Mouse (Mus musculus) neutrophil, adult 5-6 weeks (primary cell): Measurements from ENCODE around the gene Syn3. TPM values are rescaled to one million over a fixed set of nuclear protein-coding genes. Genes with fewer than 3 reads are reported as not detected.
"Not testable (repeated sequence)": the region's sequence is repeated elsewhere in the genome, so short reads cannot be mapped to it uniquely, and the experiment has no call there.

Experiments used
- ATAC-seq: fragments of 151-379, 151-347 bp; 2 replicates; pipeline ENCODE4 v1.8.0; 2017; ENCODE audit warnings: mild to moderate bottlenecking, moderate TSS enrichment; ENCODE audit not compliant: insufficient number of reproducible peaks, poor library complexity, low FRiP score, severe bottlenecking; ENCODE audit errors: extremely low read depth
- total RNA-seq: library from RNA; stranded (forward); fragments of 200-1000 nt; gene quantifications from 2 replicates; pipeline ENCODE4 v1.2.3, GENCODE M21; 2017

The Syn3 gene
- total RNA-seq: 0.86 TPM in 1 of 2 replicates, not detected in the other

- no peak for ATAC-seq
These were observed at the start of gene Syn3 for GRCm38 (mm10) chr10:86498673-86499391. Syn3 (minus strand) TSS chr10:86498896.

- ATAC-seq: not testable (repeated sequence)
These were observed 27.7 kb upstream of the Syn3 start for GRCm38 (mm10) chr10:86526357-86526874.

- ATAC-seq: no peak
These were observed 15.1 kb upstream of the Syn3 start for GRCm38 (mm10) chr10:86513801-86514200.

GRCm38 (mm10) chr10:86510941-86511340 lies 12.2 kb upstream of the Syn3 start:
- no peak for ATAC-seq

GRCm38 (mm10) chr10:86502063-86502462 lies 3.4 kb upstream of the Syn3 start:
- no peak for ATAC-seq

- ATAC-seq: no peak
These were observed 534 bp downstream of the Syn3 start for GRCm38 (mm10) chr10:86498051-86498672.

GRCm38 (mm10) chr10:86495851-86496250 lies 2.8 kb downstream of the Syn3 start:
- no peak for ATAC-seq

- ATAC-seq: no peak
These were observed 5.6 kb downstream of the Syn3 start for GRCm38 (mm10) chr10:86493140-86493539.

- ATAC-seq: no peak
These were observed 6.4 kb downstream of the Syn3 start for GRCm38 (mm10) chr10:86492089-86492907.

- ATAC-seq: no peak
These were observed 7.2 kb downstream of the Syn3 start for GRCm38 (mm10) chr10:86491316-86492088.

- no peak for ATAC-seq
These were observed 10.2 kb downstream of the Syn3 start for GRCm38 (mm10) chr10:86488544-86488943.

GRCm38 (mm10) chr10:86485971-86486370 lies 12.7 kb downstream of the Syn3 start:
- no peak for ATAC-seq

GRCm38 (mm10) chr10:86483968-86484367 lies 14.7 kb downstream of the Syn3 start:
- no peak for ATAC-seq

GRCm38 (mm10) chr10:86482496-86482895 lies 16.2 kb downstream of the Syn3 start:
- no peak for ATAC-seq

GRCm38 (mm10) chr10:86480711-86481110 lies 18.0 kb downstream of the Syn3 start:
- ATAC-seq: no peak

GRCm38 (mm10) chr10:86479718-86480121 lies 19.0 kb downstream of the Syn3 start:
- ATAC-seq: no peak

GRCm38 (mm10) chr10:86476720-86477119 lies 22.0 kb downstream of the Syn3 start:
- no peak for ATAC-seq

- no peak for ATAC-seq
These were observed 23.4 kb downstream of the Syn3 start for GRCm38 (mm10) chr10:86475270-86475669.
